ENCODE assay signal across 1 mouse cellular context in the genomic region with DNA sequence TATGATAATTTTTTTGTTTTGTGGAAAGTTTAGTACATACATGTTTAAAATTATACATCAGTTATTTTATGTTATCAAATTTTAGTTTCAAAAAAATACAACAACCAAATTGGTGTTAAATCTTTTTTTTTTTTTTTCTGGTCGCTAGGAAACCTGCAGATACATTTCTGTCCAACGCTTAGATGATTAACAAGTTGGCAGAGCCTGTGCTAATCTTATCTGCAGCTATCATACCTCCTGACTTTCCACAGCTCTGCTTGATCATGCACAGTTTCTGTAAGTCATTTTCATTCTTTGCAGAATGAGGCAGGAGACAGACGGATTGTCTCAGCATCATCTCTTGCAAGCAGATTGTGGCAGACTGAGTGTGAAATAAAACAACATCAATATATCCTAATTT.
TF ChIP-seq lines count a peak whose summit lies in the region.

No protein-coding gene starts in this region.

TF ChIP-seq in MEL, 35 proteins besides CTCF, POLR2A, EP300 and RAD21 (continued from another document):
- TF ChIP-seq ZKSCAN1 (IDR thresholded peaks at IDR 0.05; ENCODE audit: low read depth, low read length) (no peak), ZMIZ1 (IDR thresholded peaks at IDR 0.05; ENCODE audit: low read depth, low read length) (no peak), USF2 (IDR thresholded peaks at IDR 0.05; ENCODE audit: borderline replicate concordance in 1 of 2, insufficient read depth in 1 of 2, low read depth in 1 of 2, low read length in 2 of 2) (no peak), POLR2AphosphoS5 (IDR thresholded peaks at IDR 0.05; ENCODE audit: borderline replicate concordance, low read depth, low read length) (no peak), RCOR1 (IDR thresholded peaks at IDR 0.05; ENCODE audit: low read depth, low read length) (no peak), ZC3H11A (IDR thresholded peaks at IDR 0.05; ENCODE audit: low read depth, low read length) (no peak), SMC3 (IDR thresholded peaks at IDR 0.05; ENCODE audit: low read depth, low read length) (no peak), JUND (IDR thresholded peaks at IDR 0.05; ENCODE audit: low read depth, low read length) (no peak), MEF2A (IDR thresholded peaks at IDR 0.05; ENCODE audit: extremely low read depth, insufficient replicate concordance, low read depth, low read length, poor library complexity, severe bottlenecking) (no peak)
